Mouse (Mus musculus) heart, adult 8-10 months (tissue): ENCODE measurements around the gene Gm13695. TPM values are rescaled to one million over a fixed set of nuclear protein-coding genes. Genes with fewer than 3 reads are reported as not detected.
"Not testable (repeated sequence)": the region's sequence is repeated elsewhere in the genome, so short reads cannot be mapped to it uniquely, and the experiment has no call there.

Experiments used
- DNase-seq: peaks from one replicate; pipeline ENCODE4 v3.0.0; 2022; ENCODE audit warnings: low spot score
- total RNA-seq, 4 experiments: library from RNA; stranded (reverse); gene quantifications; 2 replicates each; pipeline ENCODE4 v1.2.4; 2022

Gm13695 gene
- total RNA-seq = under 1 TPM in 1 of 4 experiments, not detected in 3; 0.75 TPM

GRCm38 (mm10) chr2:83967013-83967412 lies at the start of gene Gm13695:
Gm13695 (plus strand) TSS chr2:83967313.
- DNase-seq = not testable (repeated sequence)

DNA sequence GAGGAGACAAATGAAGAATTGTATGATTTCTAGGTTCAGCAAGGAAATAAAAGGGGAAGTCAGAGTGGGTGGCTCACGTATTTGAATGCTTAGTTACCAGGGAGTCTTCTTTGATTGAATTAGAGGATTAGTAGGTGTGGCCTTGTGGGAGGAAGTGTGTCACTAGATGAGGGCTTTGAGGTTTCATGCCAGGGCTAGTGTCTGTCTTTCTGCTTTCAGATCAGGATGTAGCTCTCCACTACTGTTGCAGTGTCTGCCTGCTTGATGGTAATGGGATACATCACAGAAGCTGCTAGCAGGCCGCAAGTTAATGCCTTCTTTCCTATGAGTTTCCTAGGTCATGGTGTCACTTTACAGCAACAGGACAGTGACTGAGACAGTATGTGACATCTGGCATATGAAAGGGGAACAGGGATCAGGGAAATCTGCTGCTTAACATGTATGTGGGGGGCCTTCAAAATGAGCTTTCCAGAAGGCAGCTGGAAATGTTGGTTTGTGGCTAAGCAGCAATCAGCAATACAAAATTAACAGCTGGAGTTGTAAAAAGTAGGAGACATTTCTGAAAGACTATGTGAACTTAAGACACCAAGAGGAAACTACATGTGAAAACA lies 37.5 kb upstream of the Gm13695 start:
- no peak for DNase-seq

GRCm38 (mm10) chr2:83940931-83941361 lies 26.2 kb upstream of the Gm13695 start, which contains the start of gene Zswim2:
Zswim2 (minus strand) TSS chr2:83941228.
- no peak for DNase-seq

DNA sequence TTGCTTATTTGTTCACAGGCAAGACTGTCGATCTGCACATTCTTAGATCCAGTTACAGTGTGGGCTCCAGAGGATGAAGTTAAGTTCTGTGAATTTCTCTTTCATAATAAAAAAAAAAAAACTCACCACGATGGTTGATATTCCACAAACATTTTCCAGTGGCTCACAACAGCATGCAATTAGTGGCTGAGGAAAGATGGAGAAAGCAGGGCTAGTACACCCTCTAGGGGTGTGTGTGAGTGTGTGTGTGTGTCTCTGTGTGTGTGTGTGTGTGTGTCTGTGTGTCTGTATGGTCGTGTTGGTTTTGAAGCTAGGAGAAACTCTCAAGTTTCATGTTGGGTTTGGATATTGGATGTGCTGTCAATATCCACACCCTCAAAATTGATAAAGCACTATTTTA lies 25.7 kb upstream of the Gm13695 start:
- DNase-seq = no peak

DNA sequence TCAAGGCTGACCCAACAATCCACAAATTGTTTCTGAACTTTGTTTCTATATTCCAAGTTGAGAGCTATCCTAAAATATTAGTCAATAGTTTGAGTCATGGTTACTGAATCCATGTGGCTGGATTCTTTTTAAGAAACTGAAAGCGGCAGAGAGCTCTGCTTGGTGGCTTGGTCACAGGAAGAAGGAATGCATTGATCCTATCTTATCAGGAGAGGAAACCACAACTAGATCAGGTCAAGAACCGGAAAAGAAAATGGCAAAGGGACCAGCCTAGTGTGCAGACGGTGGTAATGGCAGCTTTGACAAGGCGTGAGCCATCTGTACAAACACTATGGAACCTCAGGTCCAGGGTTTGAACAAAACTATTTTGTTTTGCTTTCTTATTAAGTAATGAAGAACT lies 25.3 kb upstream of the Gm13695 start:
- no peak for DNase-seq

- DNase-seq = not testable (repeated sequence)
Measured at GRCm38 (mm10) chr2:83955393-83955792, 11.7 kb upstream of the Gm13695 start, which contains the start of gene Gm13698. Gm13698 (plus strand) TSS chr2:83955693.

DNA sequence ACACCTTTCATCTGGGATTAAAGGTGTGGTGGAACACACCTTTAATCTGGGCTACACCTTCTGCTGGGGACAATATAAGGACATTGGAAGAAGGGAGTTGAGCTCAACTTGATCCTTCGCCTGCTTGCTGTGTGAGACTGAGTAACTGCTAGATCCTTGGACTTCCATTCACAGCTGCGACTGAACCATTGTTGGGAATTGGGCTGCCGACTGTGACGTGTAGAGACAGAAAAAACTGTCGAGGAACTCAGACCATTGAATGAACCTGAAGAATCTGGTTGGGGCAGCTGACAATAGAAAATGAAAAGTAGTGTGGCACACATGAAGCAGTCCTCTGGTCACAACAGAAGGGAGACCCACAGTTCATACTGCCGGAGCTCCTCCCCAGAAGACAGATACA lies 5.9 kb upstream of the Gm13695 start, which contains the start of gene Gm13693:
Gene Gm13693 (plus strand): TSS at position 301 of the 400 bp plus-strand sequence.
- DNase-seq = not testable (repeated sequence)

- not testable (repeated sequence) for DNase-seq
Measured at GRCm38 (mm10) chr2:83972823-83973222, 5.7 kb downstream of the Gm13695 start, which contains the start of gene Gm13696. Gm13696 (plus strand) TSS chr2:83973123.

DNA sequence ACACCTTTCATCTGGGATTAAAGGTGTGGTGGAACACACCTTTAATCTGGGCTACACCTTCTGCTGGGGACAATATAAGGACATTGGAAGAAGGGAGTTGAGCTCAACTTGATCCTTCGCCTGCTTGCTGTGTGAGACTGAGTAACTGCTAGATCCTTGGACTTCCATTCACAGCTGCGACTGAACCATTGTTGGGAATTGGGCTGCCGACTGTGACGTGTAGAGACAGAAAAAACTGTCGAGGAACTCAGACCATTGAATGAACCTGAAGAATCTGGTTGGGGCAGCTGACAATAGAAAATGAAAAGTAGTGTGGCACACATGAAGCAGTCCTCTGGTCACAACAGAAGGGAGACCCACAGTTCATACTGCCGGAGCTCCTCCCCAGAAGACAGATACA lies 11.5 kb downstream of the Gm13695 start, which contains the start of gene Gm13694:
Gene Gm13694 (plus strand): TSS at position 301 of the 400 bp plus-strand sequence.
- DNase-seq = not testable (repeated sequence)

DNA sequence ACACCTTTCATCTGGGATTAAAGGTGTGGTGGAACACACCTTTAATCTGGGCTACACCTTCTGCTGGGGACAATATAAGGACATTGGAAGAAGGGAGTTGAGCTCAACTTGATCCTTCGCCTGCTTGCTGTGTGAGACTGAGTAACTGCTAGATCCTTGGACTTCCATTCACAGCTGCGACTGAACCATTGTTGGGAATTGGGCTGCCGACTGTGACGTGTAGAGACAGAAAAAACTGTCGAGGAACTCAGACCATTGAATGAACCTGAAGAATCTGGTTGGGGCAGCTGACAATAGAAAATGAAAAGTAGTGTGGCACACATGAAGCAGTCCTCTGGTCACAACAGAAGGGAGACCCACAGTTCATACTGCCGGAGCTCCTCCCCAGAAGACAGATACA lies 17.3 kb downstream of the Gm13695 start, which contains the start of gene Gm13697:
Gene Gm13697 (plus strand): TSS at position 301 of the 400 bp plus-strand sequence.
- DNase-seq = not testable (repeated sequence)

DNA sequence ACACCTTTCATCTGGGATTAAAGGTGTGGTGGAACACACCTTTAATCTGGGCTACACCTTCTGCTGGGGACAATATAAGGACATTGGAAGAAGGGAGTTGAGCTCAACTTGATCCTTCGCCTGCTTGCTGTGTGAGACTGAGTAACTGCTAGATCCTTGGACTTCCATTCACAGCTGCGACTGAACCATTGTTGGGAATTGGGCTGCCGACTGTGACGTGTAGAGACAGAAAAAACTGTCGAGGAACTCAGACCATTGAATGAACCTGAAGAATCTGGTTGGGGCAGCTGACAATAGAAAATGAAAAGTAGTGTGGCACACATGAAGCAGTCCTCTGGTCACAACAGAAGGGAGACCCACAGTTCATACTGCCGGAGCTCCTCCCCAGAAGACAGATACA lies 23.1 kb downstream of the Gm13695 start, which contains the start of gene Gm13691:
Gene Gm13691 (plus strand): TSS at position 301 of the 400 bp plus-strand sequence.
- not testable (repeated sequence) for DNase-seq

GRCm38 (mm10) chr2:83993639-83994255 lies 26.6 kb downstream of the Gm13695 start:
- not testable (repeated sequence) for DNase-seq

- DNase-seq = not testable (repeated sequence)
Measured at GRCm38 (mm10) chr2:83994526-83994925, 27.4 kb downstream of the Gm13695 start.

- no peak for DNase-seq
Measured at GRCm38 (mm10) chr2:84008913-84009312, 41.8 kb downstream of the Gm13695 start.

DNA sequence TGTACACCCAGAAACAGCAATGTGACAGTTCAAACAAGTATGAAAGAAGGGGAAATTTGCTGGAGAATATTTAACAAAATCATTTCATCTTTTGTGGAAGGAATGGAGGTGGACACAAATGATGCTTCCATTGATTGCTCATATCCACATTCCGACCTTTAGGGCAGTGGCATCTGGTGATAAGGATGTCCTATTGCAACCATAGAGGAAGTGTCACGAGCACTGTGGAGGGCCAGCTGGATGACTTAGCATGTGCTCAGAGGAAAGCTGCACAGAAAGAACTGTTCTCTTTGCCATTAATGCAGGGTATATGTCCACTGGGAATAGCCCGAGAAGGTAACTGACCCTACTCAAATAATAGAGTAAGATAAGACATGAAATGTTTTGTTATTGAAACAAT lies 42.7 kb downstream of the Gm13695 start:
- DNase-seq = no peak

DNA sequence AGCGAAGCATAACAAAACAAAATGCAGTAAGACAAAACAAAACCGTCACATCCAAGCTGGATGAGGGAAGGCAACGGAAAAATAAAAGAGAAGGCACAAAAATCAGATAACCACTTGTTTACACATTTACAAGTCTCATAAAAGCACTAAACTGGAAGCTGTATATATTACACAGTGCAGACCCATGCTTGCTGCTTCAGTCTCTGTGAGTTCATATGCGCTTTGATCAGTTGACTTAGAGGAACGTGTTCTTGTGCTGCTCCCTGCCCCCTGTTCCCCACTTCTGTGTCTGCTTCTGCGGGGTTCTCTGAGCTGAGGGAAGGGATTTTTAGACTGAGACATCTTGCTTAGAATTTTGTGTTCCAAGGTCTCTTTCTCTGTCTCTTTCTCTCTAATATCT lies 47.5 kb downstream of the Gm13695 start:
- DNase-seq = no peak

DNA sequence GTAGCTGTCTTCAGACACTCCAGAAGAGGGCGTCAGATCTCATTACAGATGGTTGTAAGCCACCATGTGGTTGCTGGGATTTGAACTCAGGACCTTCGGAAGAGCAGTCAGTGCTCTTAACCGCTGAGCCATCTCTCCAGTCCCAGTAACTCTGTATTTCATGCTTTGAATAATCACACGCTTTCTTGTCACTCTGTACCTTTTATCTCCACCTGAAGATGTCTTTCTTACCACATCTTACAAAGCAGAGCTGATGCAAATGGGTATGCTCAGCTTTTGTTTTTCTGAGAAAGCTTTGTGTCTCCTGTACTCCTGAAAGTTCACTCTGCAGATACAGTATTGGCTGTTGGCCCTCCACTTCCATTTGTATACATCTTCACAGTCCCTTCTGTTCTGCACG lies 49.2 kb downstream of the Gm13695 start:
- DNase-seq = not testable (repeated sequence)

GRCm38 (mm10) chr2:84018330-84018729 lies 51.2 kb downstream of the Gm13695 start:
- DNase-seq = no peak
